Mouse (Mus musculus): ENCODE measurements around the gene Fbrsl1.

- TF ChIP-seq CTCF (IDR thresholded peaks at IDR 0.05; ENCODE audit: low read depth, low read length), result no peak
- no peak for TF ChIP-seq POLR2A (IDR thresholded peaks at IDR 0.05; ENCODE audit: borderline replicate concordance, low read depth, low read length)
Measured at GRCm38 (mm10) chr5:110418523-110418911, 29.8 kb downstream of the Fbrsl1 start.
